Mouse (Mus musculus): ENCODE results near the gene Sbf1.
A peak's percentile ranks its signal among the peaks of the same experiment; 100 is the strongest.

DNA sequence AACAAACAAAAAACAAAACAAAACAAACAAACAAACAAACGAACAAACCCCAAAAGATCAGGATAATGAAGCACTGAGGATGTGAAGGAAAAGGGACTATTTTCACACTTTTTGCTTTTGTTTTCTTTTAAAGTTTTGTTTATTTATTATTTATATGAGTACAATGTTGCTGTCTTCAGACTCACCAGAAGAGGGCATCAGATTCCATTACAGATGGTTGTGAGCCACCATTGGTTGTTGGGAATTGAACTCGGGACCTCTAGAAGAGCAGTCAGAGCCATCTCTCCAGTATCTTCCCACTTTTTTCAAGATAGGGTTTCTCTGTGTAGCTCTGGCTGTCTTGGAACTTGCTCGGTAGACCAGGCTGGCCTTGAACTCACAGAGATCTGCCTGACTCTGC lies 28.2 kb upstream of the Sbf1 start:
- TF ChIP-seq CTCF (IDR thresholded peaks at IDR 0.05; ENCODE audit: low read depth, low read length) (peak; percentile 37; the same call in 1 of the 2 replicates), POLR2A (IDR thresholded peaks at IDR 0.05; ENCODE audit: extremely low read depth, insufficient read depth, low read length) (no peak)
